Mouse (Mus musculus) right cerebral cortex, postnatal 36 days (tissue): ENCODE results near the gene Mpp3.
"Not testable (repeated sequence)": the region's sequence is repeated elsewhere in the genome, so short reads cannot be mapped to it uniquely, and the experiment has no call there.

Experiments used
- DNase-seq, 2 experiments: peaks; one replicate each; pipeline ENCODE4 v3.0.0; 2022; ENCODE audit warnings: low spot score in 2 of 2, mixed read lengths in 1 of 2

Mpp3 gene

GRCm38 (mm10) chr11:102011510-102011909 lies 16.8 kb downstream of the Mpp3 start:
- no peak for DNase-seq

- DNase-seq: no peak
Measured at GRCm38 (mm10) chr11:102010140-102010539, 18.1 kb downstream of the Mpp3 start.

- DNase-seq: no peak
Measured at GRCm38 (mm10) chr11:102008954-102009637, 19.2 kb downstream of the Mpp3 start.

- no peak for DNase-seq
Measured at GRCm38 (mm10) chr11:102008372-102008771, 19.9 kb downstream of the Mpp3 start.

GRCm38 (mm10) chr11:102006688-102007087 lies 21.6 kb downstream of the Mpp3 start:
- DNase-seq: no peak

GRCm38 (mm10) chr11:102006271-102006670 lies 22.0 kb downstream of the Mpp3 start:
- DNase-seq: no peak

- DNase-seq: no peak
Measured at GRCm38 (mm10) chr11:102004251-102004650, 24.0 kb downstream of the Mpp3 start.

- no peak for DNase-seq
Measured at GRCm38 (mm10) chr11:101999466-101999865, 28.8 kb downstream of the Mpp3 start.

- no peak for DNase-seq
Measured at GRCm38 (mm10) chr11:101998258-101998657, 30.0 kb downstream of the Mpp3 start.

- no peak for DNase-seq
Measured at GRCm38 (mm10) chr11:101995938-101996337, 32.3 kb downstream of the Mpp3 start.

- no peak for DNase-seq
Measured at GRCm38 (mm10) chr11:101994100-101994499, 34.2 kb downstream of the Mpp3 start.

GRCm38 (mm10) chr11:101992411-101992810 lies 35.9 kb downstream of the Mpp3 start:
- DNase-seq: peak; percentile 59 to 79

GRCm38 (mm10) chr11:101991813-101992212 lies 36.4 kb downstream of the Mpp3 start:
- no peak for DNase-seq

GRCm38 (mm10) chr11:101990244-101990643 lies 38.0 kb downstream of the Mpp3 start:
- peak in 1 of 2 experiments; percentile 62 for DNase-seq

GRCm38 (mm10) chr11:101986913-101987312 lies 41.3 kb downstream of the Mpp3 start, which contains the start of gene Dusp3:
Gene Dusp3, minus strand, starts transcription at chr11:101987013.
- DNase-seq: no peak

- peak; percentile 66 to 75 for DNase-seq
Measured at GRCm38 (mm10) chr11:101985990-101986389, 42.3 kb downstream of the Mpp3 start.

- not testable (repeated sequence) for DNase-seq
Measured at GRCm38 (mm10) chr11:101985450-101985849, 42.8 kb downstream of the Mpp3 start.

GRCm38 (mm10) chr11:101984054-101985025 lies 43.9 kb downstream of the Mpp3 start, which contains the start of gene Cfap97d1:
Gene Cfap97d1, plus strand, starts transcription at chr11:101984279.
- DNase-seq: peak; percentile 91 to 96

- no peak for DNase-seq
Measured at GRCm38 (mm10) chr11:101983431-101983921, 44.8 kb downstream of the Mpp3 start.

GRCm38 (mm10) chr11:101982981-101983411 lies 45.3 kb downstream of the Mpp3 start:
- no peak for DNase-seq

GRCm38 (mm10) chr11:101981850-101982249 lies 46.4 kb downstream of the Mpp3 start:
- DNase-seq: peak; percentile 37 to 50

GRCm38 (mm10) chr11:101980603-101981157 lies 47.6 kb downstream of the Mpp3 start:
- no peak for DNase-seq
